ENCODE assay signal across 23 mouse cellular contexts in genomic region chr15:93711150-93711784, GRCm38 (mm10).
DNase-seq lines count a peak whose midpoint lies in the region; ATAC-seq and TF ChIP-seq lines count a peak whose summit lies in the region.
"Had no signal": no experiment of that assay in that cellular context is flagged by ENCODE, and none has a peak within 500 bp of the region (broad histone marks: within the 10 kb centered on the region; RNA-seq: fewer than 3 reads in every experiment).

No protein-coding gene starts in this region.

- H3K4me3 ChIP-seq in kidney, embryonic 16.5 days (ENCODE audit: low read length): no peak overlapping the region
- H3K4me3 ChIP-seq in intestine, postnatal 0 days (ENCODE audit: low read depth, low read length): no peak overlapping the region
- H3K4me3 ChIP-seq: forebrain, embryonic 13.5 days; heart, embryonic 13.5 days; left cerebral cortex, adult 2 months; limb, embryonic 15.5 days had no signal

- no peak overlapping the region for H3K9ac ChIP-seq in kidney, embryonic 16.5 days (replicated peaks; ENCODE audit: low read length)
- H3K9ac ChIP-seq in intestine, postnatal 0 days (ENCODE audit: low read depth, low read length): no peak overlapping the region
- H3K9ac ChIP-seq: forebrain, embryonic 13.5 days; heart, embryonic 13.5 days; limb, embryonic 15.5 days; lung, embryonic 14.5 days had no signal

- no peaks in the 10 kb centered on the region for H3K36me3 ChIP-seq in kidney, embryonic 16.5 days (ENCODE audit: insufficient read depth, low read length)
- no peaks in the 10 kb centered on the region for H3K36me3 ChIP-seq in intestine, postnatal 0 days (ENCODE audit: control insufficient read depth, insufficient read depth)
- H3K36me3 ChIP-seq: G1E; heart, embryonic 13.5 days; limb, embryonic 15.5 days had no signal

- H3K27me3 ChIP-seq in kidney, embryonic 16.5 days (ENCODE audit: insufficient read depth, low read length): no peaks in the 10 kb centered on the region
- H3K27me3 ChIP-seq in intestine, postnatal 0 days (replicated peaks; ENCODE audit: control insufficient read depth, insufficient read depth, low read length): no peaks in the 10 kb centered on the region
- H3K27me3 ChIP-seq: forebrain, embryonic 13.5 days; heart, embryonic 13.5 days; limb, embryonic 15.5 days had no signal

- WGBS in kidney, embryonic 16.5 days: 31% methylated on average over 13 of the region's 13 CpGs
- WGBS in intestine, postnatal 0 days: 34% methylated on average over 13 of the region's 13 CpGs

- no peak for DNase-seq in kidney, adult 8-10 months
- peak; percentile 7 for DNase-seq in urinary bladder, postnatal 14 days (ENCODE audit: low spot score)
- DNase-seq in urinary bladder, postnatal 25 days (ENCODE audit: low spot score): no peak
- no peak for DNase-seq in layer of hippocampus, adult 18-20 months (ENCODE audit: low spot score in 2 of 2)
- DNase-seq in adrenal gland, adult 18-20 months (ENCODE audit: low spot score in 2 of 2): no peak
- DNase-seq: adrenal gland, adult 2 months; cerebellum, adult 9-11 months; embryo, embryonic 11 days; gastrocnemius, postnatal 36 days; heart, postnatal 36 days; lung, embryonic 14.5 days; spleen, adult 18-20 months; thymus, postnatal 14 days had no signal

- no peak for TF ChIP-seq CTCF in intestine, postnatal 0 days (IDR thresholded peaks at IDR 0.05; ENCODE audit: low read depth)

- no peak overlapping the region for H3K4me2 ChIP-seq in kidney, embryonic 16.5 days (replicated peaks; ENCODE audit: low read depth, low read length)
- H3K4me2 ChIP-seq in intestine, postnatal 0 days (replicated peaks; ENCODE audit: low read depth): peak overlapping the region; percentile 52
- H3K4me2 ChIP-seq: forebrain, embryonic 13.5 days; heart, embryonic 13.5 days; limb, embryonic 15.5 days; lung, embryonic 14.5 days had no signal

- peak overlapping the region; percentile 56 for H3K27ac ChIP-seq in kidney, embryonic 16.5 days (ENCODE audit: low read length)
- H3K27ac ChIP-seq in intestine, postnatal 0 days (ENCODE audit: low read depth, low read length): peak overlapping the region; percentile 80
- H3K27ac ChIP-seq: forebrain, embryonic 13.5 days; heart, embryonic 13.5 days; hindbrain, postnatal 0 days; left cerebral cortex, adult 2 months; limb, embryonic 15.5 days had no signal

- peak; percentile 40 for ATAC-seq in kidney, embryonic 16.5 days (ENCODE audit: low FRiP score, low TSS enrichment)
- peak; percentile 84 for ATAC-seq in intestine, postnatal 0 days
- ATAC-seq: CD4-positive, CD25-positive, alpha-beta regulatory T cell, adult 4 months; forebrain, embryonic 13.5 days; hindbrain, postnatal 0 days; midbrain, embryonic 16.5 days had no signal

- no peaks in the 10 kb centered on the region for H3K9me3 ChIP-seq in kidney, embryonic 16.5 days (ENCODE audit: low read length)
- H3K9me3 ChIP-seq in intestine, postnatal 0 days (ENCODE audit: control insufficient read depth): no peaks in the 10 kb centered on the region
- H3K9me3 ChIP-seq: forebrain, embryonic 13.5 days; heart, embryonic 13.5 days; limb, embryonic 15.5 days had no signal

- H3K4me1 ChIP-seq in kidney, embryonic 16.5 days (ENCODE audit: insufficient read depth, low read length): peaks cover 55% of the 10 kb centered on the region
- 0 out of 2 replicates have a peak, but pooled peaks cover 4% of the 10 kb centered on the region for H3K4me1 ChIP-seq in intestine, postnatal 0 days (replicated peaks; ENCODE audit: control insufficient read depth, insufficient read depth, low read length)
- H3K4me1 ChIP-seq: forebrain, embryonic 13.5 days had no signal
